Mouse (Mus musculus): Measurements from ENCODE around the gene Cd5. TPM values are rescaled to one million over a fixed set of nuclear protein-coding genes. Genes with fewer than 3 reads are reported as not detected.

Gene Cd5
- polyA plus RNA-seq, 2 experiments: 0.16 to 0.23 TPM

DNA sequence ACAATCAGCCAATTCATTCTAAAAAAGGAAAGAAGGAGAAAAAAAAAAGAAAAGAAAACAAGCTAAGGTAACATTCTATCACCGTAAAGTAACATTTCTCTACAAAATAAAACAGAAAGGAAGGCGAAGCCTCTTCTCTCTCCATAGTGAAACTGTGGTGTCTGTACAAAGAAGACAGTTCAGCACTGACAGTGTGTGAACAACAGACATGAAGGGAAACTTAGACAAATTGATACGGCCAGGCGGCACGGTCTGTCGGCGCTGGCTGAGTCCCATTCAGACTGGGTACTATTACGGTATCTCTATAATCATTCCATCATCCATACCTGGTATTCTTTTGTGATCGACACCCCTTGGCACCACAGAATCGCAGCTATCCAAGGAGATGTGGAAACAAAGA is 34.1 kb upstream of the Cd5 start:
- Histone ChIP-seq H3K27me3 (ENCODE audit: control insufficient read depth, insufficient read depth, low read length) (no peaks in the 10 kb centered on the region), H3K36me3 (ENCODE audit: control insufficient read depth, insufficient read depth, low read length) (no peaks in the 10 kb centered on the region), H3K9me3 (ENCODE audit: control insufficient read depth, low read length) (no peaks in the 10 kb centered on the region), H3K27ac (replicated peaks; ENCODE audit: low read depth, low read length) (no peak overlapping the region), H3K9ac (ENCODE audit: low read depth, low read length, severe bottlenecking) (no peak overlapping the region), H3K4me3 (replicated peaks; ENCODE audit: low read length) (no peak overlapping the region), H3K4me1 (ENCODE audit: control insufficient read depth, insufficient read depth, low read length) (no peaks in the 10 kb centered on the region), H3K4me2 (replicated peaks; ENCODE audit: low read depth, low read length, severe bottlenecking) (no peak overlapping the region)
- no peak for TF ChIP-seq POLR2A (IDR thresholded peaks at IDR 0.05; ENCODE audit: borderline replicate concordance, extremely low read depth, insufficient read depth, insufficient read length)
- no peak for DNase-seq (ENCODE audit: low spot score)
- WGBS: 96% methylated on average over 10 of the region's 10 CpGs
- ATAC-seq (ENCODE audit: low FRiP score, low read depth): no peak

DNA sequence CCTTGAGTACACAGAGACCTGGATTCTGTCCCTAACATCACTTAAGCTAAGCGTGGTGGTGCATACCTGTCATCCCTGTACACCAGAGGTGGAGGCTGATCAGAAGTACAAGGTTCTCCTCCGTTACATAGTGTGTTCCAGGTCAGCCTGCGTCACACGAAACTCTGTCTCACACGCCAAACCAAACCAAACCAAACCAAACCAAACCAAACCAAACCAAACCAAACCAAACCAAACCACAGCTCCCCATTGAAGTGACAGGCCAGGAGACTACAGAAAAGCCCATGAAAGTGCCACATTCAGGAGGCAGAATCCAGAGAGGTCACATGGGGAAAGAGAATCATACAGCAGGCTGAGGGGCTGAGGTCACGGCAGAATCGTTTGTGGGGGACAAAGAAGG is 33.2 kb upstream of the Cd5 start:
- Histone ChIP-seq H3K27ac (replicated peaks; ENCODE audit: low read depth, low read length) (no peak overlapping the region), H3K9ac (ENCODE audit: low read depth, low read length, severe bottlenecking) (no peak overlapping the region), H3K27me3 (ENCODE audit: control insufficient read depth, insufficient read depth, low read length) (no peaks in the 10 kb centered on the region), H3K4me3 (replicated peaks; ENCODE audit: low read length) (no peak overlapping the region), H3K4me1 (ENCODE audit: control insufficient read depth, insufficient read depth, low read length) (no peaks in the 10 kb centered on the region), H3K36me3 (ENCODE audit: control insufficient read depth, insufficient read depth, low read length) (no peaks in the 10 kb centered on the region), H3K4me2 (replicated peaks; ENCODE audit: low read depth, low read length, severe bottlenecking) (no peak overlapping the region), H3K9me3 (ENCODE audit: control insufficient read depth, low read length) (no peaks in the 10 kb centered on the region)
- 84% methylated on average over 7 of the region's 7 CpGs for WGBS
- no peak for TF ChIP-seq POLR2A (IDR thresholded peaks at IDR 0.05; ENCODE audit: borderline replicate concordance, extremely low read depth, insufficient read depth, insufficient read length)
- DNase-seq (ENCODE audit: low spot score) (no peak), ATAC-seq (ENCODE audit: low FRiP score, low read depth) (no peak)

DNA sequence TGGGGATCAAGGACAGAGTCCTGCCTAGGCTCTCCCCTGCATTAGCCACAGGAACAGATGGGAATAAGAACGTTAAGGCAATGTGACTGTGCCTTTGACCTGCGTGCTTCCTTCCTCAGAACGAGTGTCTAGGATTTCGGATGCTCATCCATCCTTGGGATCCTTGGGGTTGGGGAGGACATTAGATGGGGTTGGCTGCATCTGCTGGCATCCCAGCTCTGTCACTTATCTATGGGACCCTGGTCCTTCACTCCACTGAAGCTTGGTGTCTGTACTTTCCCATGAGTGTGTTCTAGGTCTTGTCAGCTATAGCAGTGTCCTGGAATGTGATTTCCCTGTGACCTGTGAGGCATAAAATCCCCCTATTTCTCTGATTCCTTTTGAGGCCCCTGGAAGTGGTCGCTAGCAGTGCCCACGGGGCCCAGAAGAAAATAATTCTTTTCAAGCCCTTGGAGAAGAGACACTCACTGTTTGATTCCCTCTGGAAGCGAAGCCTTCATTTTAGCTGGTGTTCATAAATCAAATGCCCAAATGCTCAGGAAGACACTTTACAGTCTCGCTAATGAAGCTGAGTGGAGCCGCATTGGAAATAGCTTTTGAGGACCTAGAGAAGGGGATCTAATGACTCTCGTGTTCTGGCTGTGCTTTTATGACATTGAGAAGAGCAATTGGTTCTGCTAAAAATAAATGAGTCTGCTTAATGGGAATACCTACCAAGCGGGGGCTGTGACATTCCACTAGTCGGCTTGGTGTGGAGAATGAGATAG is 30.8 kb upstream of the Cd5 start:
- Histone ChIP-seq H3K9me3 (ENCODE audit: control insufficient read depth, low read length) (no peaks in the 10 kb centered on the region), H3K27ac (replicated peaks; ENCODE audit: low read depth, low read length) (no peak overlapping the region), H3K27me3 (ENCODE audit: control insufficient read depth, insufficient read depth, low read length) (no peaks in the 10 kb centered on the region), H3K36me3 (ENCODE audit: control insufficient read depth, insufficient read depth, low read length) (no peaks in the 10 kb centered on the region), H3K4me2 (replicated peaks; ENCODE audit: low read depth, low read length, severe bottlenecking) (no peak overlapping the region), H3K4me1 (ENCODE audit: control insufficient read depth, insufficient read depth, low read length) (no peaks in the 10 kb centered on the region), H3K9ac (ENCODE audit: low read depth, low read length, severe bottlenecking) (no peak overlapping the region), H3K4me3 (replicated peaks; ENCODE audit: low read length) (no peak overlapping the region)
- TF ChIP-seq POLR2A (IDR thresholded peaks at IDR 0.05; ENCODE audit: borderline replicate concordance, extremely low read depth, insufficient read depth, insufficient read length): no peak
- WGBS: 33% methylated on average over 12 of the region's 12 CpGs
- DNase-seq (ENCODE audit: low spot score): no peak
- no peak for ATAC-seq (ENCODE audit: low FRiP score, low read depth)

DNA sequence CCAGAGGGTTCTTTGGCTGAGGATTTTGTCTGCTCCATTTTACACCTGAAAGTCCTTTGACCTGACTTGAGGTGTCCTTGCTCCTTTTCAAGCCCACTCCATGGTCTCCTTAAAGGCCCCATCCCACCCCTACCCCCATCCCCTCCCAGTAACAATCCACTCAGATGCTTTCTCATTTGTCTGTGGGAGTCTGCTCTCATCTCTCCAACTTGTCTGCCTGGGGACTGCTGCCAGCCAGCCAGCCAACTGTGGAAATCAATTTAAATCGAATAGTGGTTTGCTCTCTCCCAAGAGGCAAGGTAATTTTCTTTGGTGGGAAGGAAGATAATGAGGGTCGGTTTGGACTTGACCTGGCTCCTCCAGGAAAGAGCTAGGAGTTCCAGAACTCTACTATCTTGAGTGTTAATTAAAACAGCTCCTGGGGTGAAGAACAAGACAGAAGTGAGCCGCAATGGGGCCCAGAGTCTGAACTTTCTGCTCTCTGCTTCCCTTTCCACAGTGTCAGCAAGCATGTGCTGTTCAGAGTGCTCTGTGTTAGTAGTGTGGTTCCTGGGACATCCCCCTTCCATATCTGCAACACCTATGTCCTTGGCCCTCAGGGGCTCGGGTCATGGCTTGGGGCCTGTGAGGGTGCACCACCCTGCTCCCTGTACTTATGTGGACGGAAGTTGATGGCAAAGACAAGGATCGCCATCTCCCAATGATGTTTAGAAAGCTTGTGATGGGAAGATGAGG is 30.1 kb upstream of the Cd5 start:
- no peak for TF ChIP-seq POLR2A (IDR thresholded peaks at IDR 0.05; ENCODE audit: borderline replicate concordance, extremely low read depth, insufficient read depth, insufficient read length)
- H3K9me3 ChIP-seq (ENCODE audit: control insufficient read depth, low read length): no peaks in the 10 kb centered on the region
- DNase-seq (ENCODE audit: low spot score) (no peak), ATAC-seq (ENCODE audit: low FRiP score, low read depth) (no peak)
- no peaks in the 10 kb centered on the region for H3K4me1 ChIP-seq (ENCODE audit: control insufficient read depth, insufficient read depth, low read length)
- WGBS: 63% methylated on average over 6 of the region's 6 CpGs
- H3K9ac ChIP-seq (ENCODE audit: low read depth, low read length, severe bottlenecking): no peak overlapping the region
- H3K36me3 ChIP-seq (ENCODE audit: control insufficient read depth, insufficient read depth, low read length): no peaks in the 10 kb centered on the region
- H3K4me2 ChIP-seq (replicated peaks; ENCODE audit: low read depth, low read length, severe bottlenecking): no peak overlapping the region
- no peak overlapping the region for H3K4me3 ChIP-seq (replicated peaks; ENCODE audit: low read length)
- no peaks in the 10 kb centered on the region for H3K27me3 ChIP-seq (ENCODE audit: control insufficient read depth, insufficient read depth, low read length)
- H3K27ac ChIP-seq (replicated peaks; ENCODE audit: low read depth, low read length): no peak overlapping the region

DNA sequence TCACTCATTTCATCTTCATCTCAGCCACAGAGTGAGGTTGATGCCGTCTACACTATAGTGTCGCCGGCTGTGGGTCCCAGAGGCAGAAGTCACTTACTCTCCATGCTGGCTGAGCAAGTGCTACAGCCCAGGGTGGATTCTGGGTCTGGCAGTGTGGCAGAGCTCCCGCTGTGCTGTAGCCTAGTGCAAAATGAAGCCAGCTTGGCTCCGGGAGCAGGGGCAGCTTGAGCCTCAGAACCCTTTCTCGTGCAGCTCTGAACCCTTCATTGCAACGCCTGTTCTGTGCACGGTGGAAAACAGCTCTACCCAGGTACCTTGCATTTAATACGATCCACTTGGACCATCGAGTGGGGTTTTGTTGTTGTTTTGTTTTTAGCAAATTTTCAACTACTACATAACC is 28.8 kb upstream of the Cd5 start:
- ATAC-seq (ENCODE audit: low FRiP score, low read depth) (no peak), DNase-seq (ENCODE audit: low spot score) (no peak)
- H3K36me3 ChIP-seq (ENCODE audit: control insufficient read depth, insufficient read depth, low read length): no peaks in the 10 kb centered on the region
- H3K9ac ChIP-seq (ENCODE audit: low read depth, low read length, severe bottlenecking): no peak overlapping the region
- H3K4me2 ChIP-seq (replicated peaks; ENCODE audit: low read depth, low read length, severe bottlenecking): no peak overlapping the region
- no peaks in the 10 kb centered on the region for H3K9me3 ChIP-seq (ENCODE audit: control insufficient read depth, low read length)
- no peaks in the 10 kb centered on the region for H3K27me3 ChIP-seq (ENCODE audit: control insufficient read depth, insufficient read depth, low read length)
- no peak overlapping the region for H3K27ac ChIP-seq (replicated peaks; ENCODE audit: low read depth, low read length)
- no peak overlapping the region for H3K4me3 ChIP-seq (replicated peaks; ENCODE audit: low read length)
- no peak for TF ChIP-seq POLR2A (IDR thresholded peaks at IDR 0.05; ENCODE audit: borderline replicate concordance, extremely low read depth, insufficient read depth, insufficient read length)
- WGBS: 89% methylated on average over 10 of the region's 10 CpGs
- H3K4me1 ChIP-seq (ENCODE audit: control insufficient read depth, insufficient read depth, low read length): no peaks in the 10 kb centered on the region

All from limb, embryonic 14.5 days (tissue).